Mouse (Mus musculus) midbrain, embryonic 15.5 days (tissue): ENCODE measurements at regions not wholly inside any gene's neighbourhood (a gene's known extent, or its start where the extent isn't known, plus 50 kb on each side); places are given as distances from the start of the nearest gene placed in this dataset.

Experiments
- ATAC-seq: fragments of 200-750 bp; cut with Nextera tagmentation; replicated peaks from 2 replicates; pipeline ENCODE4 v1.8.0; 2017; ENCODE audit warnings: moderate TSS enrichment
- H3K27ac ChIP-seq: fragments of 300-500 bp; sonication (generic); 2 replicates; pipeline ENCODE4 v1.5.1; 2015; ENCODE audit warnings: mild to moderate bottlenecking, inconsistent platforms
- H3K27me3 ChIP-seq: fragments of 300-500 bp; sonication (generic); replicated peaks from 2 replicates; pipeline ENCODE4 v1.6.1; 2015; ENCODE audit warnings: inconsistent platforms
- H3K36me3 ChIP-seq: fragments of 300-500 bp; sonication (generic); replicated peaks from 2 replicates; pipeline ENCODE4 v1.6.1; 2015; ENCODE audit warnings: inconsistent platforms
- H3K4me1 ChIP-seq: fragments of 300-500 bp; sonication (generic); 2 replicates; pipeline ENCODE4 v1.6.1; 2015; ENCODE audit warnings: inconsistent platforms
- H3K4me2 ChIP-seq: fragments of 300-500 bp; sonication (generic); 2 replicates; pipeline ENCODE4 v1.6.1; 2015; ENCODE audit warnings: inconsistent platforms, mild to moderate bottlenecking, moderate library complexity
- H3K4me3 ChIP-seq: fragments of 300-500 bp; sonication (generic); 2 replicates; pipeline ENCODE4 v1.5.1; 2015; ENCODE audit warnings: mild to moderate bottlenecking, inconsistent platforms
- H3K9ac ChIP-seq: fragments of 300-500 bp; sonication (generic); 2 replicates; pipeline ENCODE4 v1.6.1; 2015; ENCODE audit warnings: mild to moderate bottlenecking, inconsistent platforms
- H3K9me3 ChIP-seq: fragments of 300-500 bp; sonication (generic); 2 replicates; pipeline ENCODE4 v1.6.1; 2016; ENCODE audit warnings: inconsistent platforms
- WGBS: fragments of 180-500 bp; shearing (Covaris S2); methylation state at CpG from one replicate; pipeline ENCODE4 v1.1.7; 2015; ENCODE audit warnings: mixed read lengths; 5-methylcytosine and 5-hydroxymethylcytosine counted together

DNA sequence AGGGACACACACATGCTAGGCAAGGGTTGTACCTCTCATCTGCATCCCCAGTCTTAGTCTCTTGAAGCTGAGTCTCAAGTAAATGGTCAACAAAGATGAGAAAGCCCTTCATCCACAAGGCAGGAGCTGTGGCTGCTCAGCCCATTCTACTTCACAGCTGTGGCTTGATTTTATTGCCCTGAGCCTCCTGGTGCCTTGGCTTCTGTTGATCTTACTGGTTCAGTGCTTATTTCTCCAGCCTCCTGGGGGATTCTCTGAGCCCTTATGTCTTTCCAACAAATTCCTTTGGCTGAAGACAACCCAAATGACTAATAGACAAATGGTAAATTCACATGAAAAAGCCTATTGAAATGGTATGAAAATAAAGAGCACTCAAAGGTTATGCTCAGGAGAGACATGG, 167.3 kb upstream of the Fndc3a start:
- Histone ChIP-seq H3K9ac (no peak overlapping the region), H3K4me1 (no peaks in the 10 kb centered on the region), H3K4me2 (no peak overlapping the region), H3K4me3 (no peak overlapping the region), H3K36me3 (no peaks in the 10 kb centered on the region), H3K9me3 (no peaks in the 10 kb centered on the region), H3K27ac (no peak overlapping the region), H3K27me3 (no peaks in the 10 kb centered on the region)
- no peak for ATAC-seq

DNA sequence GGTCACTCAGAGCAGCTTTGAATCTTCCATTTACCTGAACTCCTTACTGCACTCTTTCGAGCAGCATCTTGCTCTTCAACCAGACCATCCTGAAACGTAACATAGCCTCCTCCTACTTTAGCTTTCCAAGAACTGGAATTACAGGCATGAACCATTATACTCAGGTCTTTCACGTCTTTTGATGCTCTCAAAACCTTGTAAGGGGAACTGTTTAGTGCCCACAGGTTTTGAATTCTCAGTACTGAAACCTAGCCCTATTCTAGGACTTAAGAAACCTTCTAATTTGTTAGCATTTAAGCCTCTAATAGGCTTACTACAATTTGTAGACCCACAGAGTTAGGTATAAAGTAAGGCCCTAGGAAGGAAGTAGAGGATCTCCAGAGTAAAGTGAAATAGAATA, 163.7 kb upstream of the Fndc3a start:
- Histone ChIP-seq H3K4me1 (peaks cover 13% of the 10 kb centered on the region), H3K9me3 (no peaks in the 10 kb centered on the region), H3K27me3 (no peaks in the 10 kb centered on the region), H3K9ac (no peak overlapping the region), H3K4me2 (no peak overlapping the region), H3K36me3 (no peaks in the 10 kb centered on the region), H3K4me3 (no peak overlapping the region), H3K27ac (no peak overlapping the region)
- no peak for ATAC-seq
- 79% methylated on average over 3 of the region's 3 CpGs for WGBS

DNA sequence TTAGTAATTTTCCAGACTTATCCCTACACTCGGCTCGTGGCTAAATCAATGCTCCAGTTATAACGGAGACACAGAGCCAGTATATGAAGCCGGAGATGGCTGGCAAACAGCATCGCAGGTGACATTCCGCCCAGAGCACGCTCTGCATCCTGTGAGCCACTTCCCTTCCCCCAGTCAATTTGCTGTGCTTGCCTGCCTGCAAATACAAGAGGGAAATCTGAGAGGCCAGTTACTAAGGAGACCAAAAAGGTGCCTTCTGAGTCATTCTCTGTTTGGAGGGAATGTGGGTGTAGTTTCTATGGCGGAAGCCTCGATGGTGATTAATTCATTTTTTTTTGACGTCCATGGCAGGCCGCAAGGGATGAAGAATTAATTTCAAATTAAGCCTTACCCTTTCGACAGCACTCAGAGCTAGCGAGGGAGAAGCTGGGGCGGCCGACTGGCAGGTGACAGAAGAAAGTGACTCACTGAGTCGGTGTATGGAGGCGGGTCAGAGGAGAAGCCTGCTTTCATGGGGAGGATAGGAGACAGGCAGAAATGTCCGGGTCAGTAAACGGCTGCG, 159.5 kb upstream of the Fndc3a start:
- H3K9me3 ChIP-seq = no peaks in the 10 kb centered on the region
- H3K4me3 ChIP-seq = peak overlapping the region; percentile 15
- H3K4me1 ChIP-seq = peaks cover 13% of the 10 kb centered on the region
- peak; percentile 91 for ATAC-seq
- peak overlapping the region; percentile 72 for H3K27ac ChIP-seq
- no peaks in the 10 kb centered on the region for H3K27me3 ChIP-seq
- 29% methylated on average over 20 of the region's 20 CpGs for WGBS
- peak overlapping the region; percentile 37 for H3K4me2 ChIP-seq
- no peaks in the 10 kb centered on the region for H3K36me3 ChIP-seq
- no peak overlapping the region for H3K9ac ChIP-seq

DNA sequence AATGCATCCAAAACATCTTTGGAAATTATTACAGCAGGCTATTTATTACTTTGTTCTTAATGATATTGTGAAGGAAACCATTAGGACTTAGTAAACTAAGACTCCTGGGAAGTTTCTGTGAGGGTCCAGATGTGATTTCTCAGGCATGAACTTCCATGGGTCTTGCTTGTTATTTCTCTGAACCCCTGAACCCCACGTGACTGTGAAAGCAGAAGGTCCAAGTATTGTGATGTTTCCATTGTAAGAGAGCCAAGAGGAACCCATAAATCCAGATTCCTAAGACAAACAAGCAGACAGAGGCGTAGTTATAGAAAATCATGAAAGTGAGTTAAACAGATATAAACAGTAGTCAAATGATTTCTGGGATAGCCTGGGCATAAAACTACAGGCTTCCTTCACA, 157.1 kb upstream of the Fndc3a start:
- ATAC-seq = no peak
- Histone ChIP-seq H3K27ac (no peak overlapping the region), H3K9me3 (no peaks in the 10 kb centered on the region), H3K4me2 (no peak overlapping the region), H3K36me3 (no peaks in the 10 kb centered on the region), H3K4me3 (no peak overlapping the region), H3K27me3 (no peaks in the 10 kb centered on the region), H3K4me1 (peaks cover 13% of the 10 kb centered on the region), H3K9ac (no peak overlapping the region)
- WGBS = 84% methylated on average over 2 of the region's 2 CpGs

DNA sequence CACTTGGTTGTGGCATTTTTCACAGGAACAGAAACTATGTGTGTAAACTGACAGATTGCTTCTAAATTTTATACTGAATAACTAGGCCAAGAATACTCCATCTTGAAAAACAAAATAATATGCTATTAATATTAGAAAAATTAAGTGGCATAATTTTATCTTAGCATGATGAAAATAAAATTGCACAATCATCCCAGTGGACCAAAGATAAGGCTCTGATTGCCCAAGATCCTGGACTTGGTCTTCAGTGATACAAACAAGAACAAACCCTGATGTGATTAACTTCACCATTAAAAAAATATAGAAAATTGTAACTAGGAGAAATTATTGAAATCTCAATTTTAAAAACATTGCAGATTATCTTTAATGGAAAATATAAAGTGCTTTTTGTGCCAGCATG, 155.7 kb upstream of the Fndc3a start:
- ATAC-seq = no peak
- no peak overlapping the region for H3K4me2 ChIP-seq
- no peak overlapping the region for H3K27ac ChIP-seq
- peaks cover 13% of the 10 kb centered on the region for H3K4me1 ChIP-seq
- H3K4me3 ChIP-seq = no peak overlapping the region
- no peak overlapping the region for H3K9ac ChIP-seq
- H3K27me3 ChIP-seq = no peaks in the 10 kb centered on the region
- no peaks in the 10 kb centered on the region for H3K36me3 ChIP-seq
- no peaks in the 10 kb centered on the region for H3K9me3 ChIP-seq

DNA sequence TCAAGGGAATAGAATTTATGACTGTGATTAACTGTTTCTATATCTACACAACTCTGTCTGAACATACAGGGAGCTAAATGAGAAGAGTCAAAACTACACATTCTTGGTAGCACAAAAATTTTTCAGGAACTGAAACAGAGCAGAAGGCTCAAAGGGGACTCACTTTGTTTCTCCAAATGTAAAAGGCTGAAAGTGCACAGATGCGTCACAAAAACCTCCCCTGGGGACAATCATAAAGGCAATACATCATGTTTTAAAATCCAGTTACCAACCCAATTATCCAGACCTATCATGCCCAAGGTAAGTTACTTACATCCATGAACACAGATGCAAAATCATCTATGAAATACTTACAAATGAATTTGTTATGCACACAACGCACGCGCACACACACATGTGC, 155.0 kb upstream of the Fndc3a start:
- H3K4me1 ChIP-seq = peaks cover 10% of the 10 kb centered on the region
- H3K27me3 ChIP-seq = no peaks in the 10 kb centered on the region
- H3K9me3 ChIP-seq = no peaks in the 10 kb centered on the region
- H3K27ac ChIP-seq = no peak overlapping the region
- H3K36me3 ChIP-seq = no peaks in the 10 kb centered on the region
- H3K4me3 ChIP-seq = no peak overlapping the region
- no peak for ATAC-seq
- no peak overlapping the region for H3K4me2 ChIP-seq
- 93% methylated on average over 4 of the region's 4 CpGs for WGBS
- no peak overlapping the region for H3K9ac ChIP-seq

DNA sequence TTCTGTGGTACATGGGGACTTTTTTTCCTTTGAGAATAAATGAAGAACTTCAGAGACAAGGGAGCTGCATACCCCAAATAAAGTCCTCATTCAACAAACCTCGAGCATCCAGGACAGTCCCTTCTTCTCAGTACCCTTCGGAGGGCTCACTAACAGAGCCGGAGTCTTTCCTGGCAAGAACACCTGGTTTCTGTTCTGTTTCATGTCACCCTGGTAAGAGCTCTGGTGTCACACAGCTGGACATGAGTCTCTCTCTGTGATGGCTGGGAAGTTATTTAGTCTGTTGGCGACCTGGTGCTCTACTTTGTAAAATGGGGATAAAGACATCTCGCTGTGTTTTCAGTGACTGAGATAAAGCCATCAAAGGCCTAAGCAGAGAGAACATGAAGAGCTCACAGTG, 154.3 kb upstream of the Fndc3a start:
- H3K27ac ChIP-seq = no peak overlapping the region
- no peaks in the 10 kb centered on the region for H3K36me3 ChIP-seq
- WGBS = 63% methylated on average over 5 of the region's 5 CpGs

DNA sequence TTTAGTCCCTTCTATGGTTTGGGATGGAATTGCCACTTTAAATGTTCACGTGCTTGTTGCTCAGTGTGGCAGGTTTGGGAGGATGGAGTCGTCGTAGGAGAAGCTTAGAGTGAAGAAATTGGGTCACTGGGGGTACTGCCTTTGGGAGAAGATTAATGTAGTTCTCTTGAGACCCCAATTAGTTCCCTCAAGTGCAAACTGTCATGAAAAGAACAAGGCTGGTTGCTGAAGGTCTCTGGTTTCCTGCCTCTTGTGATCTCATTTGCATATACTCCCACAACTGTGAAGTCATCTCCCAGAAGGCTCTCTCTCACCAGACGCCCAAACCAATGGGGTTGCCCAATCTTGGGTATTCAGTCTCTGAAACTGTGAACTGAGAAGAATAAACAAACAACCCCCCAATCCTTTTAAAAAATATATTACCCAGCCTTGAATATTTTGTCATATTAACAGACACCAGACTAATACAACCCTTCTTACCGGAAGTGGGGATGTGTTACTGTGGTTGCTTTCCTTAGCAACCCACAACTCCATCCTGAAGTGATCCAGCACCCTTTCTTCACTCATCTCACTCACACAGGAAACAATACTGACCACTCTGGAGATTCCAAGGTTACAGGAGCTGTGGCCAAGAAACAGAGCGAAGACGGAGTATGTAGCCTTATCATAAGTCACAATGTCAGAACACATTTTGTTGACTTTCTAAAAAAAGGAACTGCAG, 153.2 kb upstream of the Fndc3a start:
- Histone ChIP-seq H3K36me3 (no peaks in the 10 kb centered on the region), H3K4me1 (no peaks in the 10 kb centered on the region), H3K9me3 (no peaks in the 10 kb centered on the region), H3K4me2 (no peak overlapping the region), H3K27me3 (no peaks in the 10 kb centered on the region), H3K9ac (no peak overlapping the region), H3K4me3 (no peak overlapping the region), H3K27ac (no peak overlapping the region)
- no peak for ATAC-seq
- 80% methylated on average over 7 of the region's 7 CpGs for WGBS

More for the DNA sequence above, 154.3 kb upstream of the Fndc3a start:
- peaks cover 3% of the 10 kb centered on the region for H3K4me1 ChIP-seq
- H3K4me2 ChIP-seq = no peak overlapping the region
- H3K9me3 ChIP-seq = no peaks in the 10 kb centered on the region
- no peaks in the 10 kb centered on the region for H3K27me3 ChIP-seq
- no peak overlapping the region for H3K9ac ChIP-seq
- no peak overlapping the region for H3K4me3 ChIP-seq
- no peak for ATAC-seq

DNA sequence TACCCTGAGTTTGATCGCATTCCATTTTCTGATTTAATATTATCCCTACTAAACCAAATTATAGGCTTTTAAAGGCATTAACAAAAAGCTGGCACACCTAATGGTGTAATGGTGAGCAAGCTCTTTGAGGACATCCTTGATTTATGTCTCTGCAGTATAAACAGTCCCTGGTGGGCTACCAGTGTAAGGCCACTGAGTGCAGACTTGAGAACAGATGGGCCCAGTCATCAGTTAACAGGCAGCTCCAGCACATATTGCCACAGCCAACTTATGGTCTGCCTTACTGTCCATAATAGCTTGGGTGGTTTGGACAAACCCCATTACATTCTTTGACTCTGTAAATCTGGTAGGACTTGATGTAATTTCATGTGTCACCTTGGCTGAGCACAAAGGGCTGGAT, 144.4 kb upstream of the Fndc3a start:
- Histone ChIP-seq H3K27ac (no peak overlapping the region), H3K27me3 (no peaks in the 10 kb centered on the region), H3K4me2 (no peak overlapping the region), H3K9me3 (no peaks in the 10 kb centered on the region), H3K4me3 (no peak overlapping the region), H3K9ac (no peak overlapping the region), H3K36me3 (no peaks in the 10 kb centered on the region), H3K4me1 (no peaks in the 10 kb centered on the region)
- no peak for ATAC-seq
- 98% methylated on average over 1 of the region's 1 CpGs for WGBS

DNA sequence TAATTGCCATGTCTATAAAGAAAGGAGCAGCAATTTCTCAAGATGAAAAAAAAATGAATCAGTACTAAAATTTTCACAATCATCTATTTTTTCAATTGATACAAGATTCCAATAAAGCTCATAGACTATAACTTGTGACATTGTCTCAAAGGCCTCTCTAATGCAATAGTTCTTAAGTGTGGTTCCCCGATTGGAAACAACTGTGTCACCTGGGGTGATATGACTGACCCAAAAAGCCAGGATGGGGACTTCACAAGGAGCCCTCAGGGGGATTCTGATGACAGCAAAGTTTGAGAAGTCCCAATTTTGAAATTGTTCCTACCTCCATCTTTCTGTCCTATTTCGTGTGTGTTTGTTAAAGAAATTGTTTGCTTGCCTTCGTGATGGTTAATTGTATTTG, 143.3 kb upstream of the Fndc3a start:
- no peak overlapping the region for H3K9ac ChIP-seq
- no peak for ATAC-seq
- H3K4me2 ChIP-seq = no peak overlapping the region
- H3K27ac ChIP-seq = no peak overlapping the region
- H3K27me3 ChIP-seq = no peaks in the 10 kb centered on the region
- H3K4me1 ChIP-seq = no peaks in the 10 kb centered on the region
- 88% methylated on average over 3 of the region's 3 CpGs for WGBS
- H3K9me3 ChIP-seq = no peaks in the 10 kb centered on the region
- no peaks in the 10 kb centered on the region for H3K36me3 ChIP-seq
- H3K4me3 ChIP-seq = no peak overlapping the region

DNA sequence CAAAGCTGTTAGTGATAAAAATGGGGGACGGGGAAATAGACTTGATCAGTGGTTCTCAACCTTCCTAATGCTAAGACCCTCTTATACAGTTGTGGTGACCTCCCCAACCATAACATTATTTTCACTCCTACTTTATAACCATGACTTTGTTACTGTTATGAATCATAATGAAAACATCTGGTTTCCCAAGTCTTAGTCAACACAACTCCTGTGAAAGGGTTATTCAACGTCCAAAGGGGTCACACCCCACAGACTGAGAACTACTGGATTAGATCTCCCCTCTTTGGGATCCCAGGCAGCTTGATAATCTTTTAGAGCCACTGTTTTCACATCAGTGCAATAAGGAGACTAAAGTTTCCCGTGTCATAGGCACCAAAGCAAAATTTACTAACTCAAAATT, 141.1 kb upstream of the Fndc3a start:
- Histone ChIP-seq H3K36me3 (no peaks in the 10 kb centered on the region), H3K9me3 (no peaks in the 10 kb centered on the region), H3K27me3 (no peaks in the 10 kb centered on the region), H3K4me1 (peaks cover 6% of the 10 kb centered on the region), H3K27ac (no peak overlapping the region), H3K4me2 (no peak overlapping the region), H3K4me3 (no peak overlapping the region), H3K9ac (no peak overlapping the region)
- ATAC-seq = no peak
- WGBS = 70% methylated on average over 3 of the region's 3 CpGs

DNA sequence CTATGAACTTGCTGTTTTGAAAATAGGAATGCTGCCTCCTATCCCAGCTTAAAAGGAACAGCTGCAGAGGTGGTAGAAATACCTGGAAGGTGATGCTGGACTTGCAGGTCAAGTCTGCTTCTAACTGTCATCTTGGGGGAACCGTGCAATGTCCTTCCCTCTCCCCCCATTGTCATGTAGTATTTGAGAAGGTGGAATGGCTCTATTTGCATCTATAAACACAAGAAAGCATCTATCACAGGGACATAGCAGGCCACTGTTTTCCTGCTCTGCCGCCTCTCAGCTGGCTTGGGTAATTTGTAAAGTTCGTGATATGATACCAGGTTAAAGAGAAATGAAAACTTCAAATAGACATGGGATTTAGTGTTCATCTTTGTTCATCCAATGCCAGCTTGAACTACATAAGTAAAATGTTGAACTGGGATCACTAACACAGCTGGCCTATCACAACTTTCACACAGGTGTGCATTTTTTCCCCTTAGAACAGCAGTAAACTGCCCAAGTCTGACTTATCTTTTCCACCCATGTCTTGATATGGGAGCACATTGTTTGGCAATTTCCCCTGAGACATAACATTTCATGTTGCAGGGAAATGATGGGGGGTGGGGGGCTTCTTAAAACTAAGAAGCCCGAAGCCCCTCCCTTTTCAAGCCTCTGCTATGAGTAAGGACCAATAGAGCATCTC, 138.6 kb upstream of the Fndc3a start:
- Histone ChIP-seq H3K4me2 (no peak overlapping the region), H3K9me3 (no peaks in the 10 kb centered on the region), H3K9ac (no peak overlapping the region), H3K36me3 (no peaks in the 10 kb centered on the region), H3K27ac (no peak overlapping the region), H3K4me3 (no peak overlapping the region), H3K4me1 (peaks cover 22% of the 10 kb centered on the region), H3K27me3 (no peaks in the 10 kb centered on the region)
- ATAC-seq = no peak
- WGBS = 91% methylated on average over 4 of the region's 4 CpGs

DNA sequence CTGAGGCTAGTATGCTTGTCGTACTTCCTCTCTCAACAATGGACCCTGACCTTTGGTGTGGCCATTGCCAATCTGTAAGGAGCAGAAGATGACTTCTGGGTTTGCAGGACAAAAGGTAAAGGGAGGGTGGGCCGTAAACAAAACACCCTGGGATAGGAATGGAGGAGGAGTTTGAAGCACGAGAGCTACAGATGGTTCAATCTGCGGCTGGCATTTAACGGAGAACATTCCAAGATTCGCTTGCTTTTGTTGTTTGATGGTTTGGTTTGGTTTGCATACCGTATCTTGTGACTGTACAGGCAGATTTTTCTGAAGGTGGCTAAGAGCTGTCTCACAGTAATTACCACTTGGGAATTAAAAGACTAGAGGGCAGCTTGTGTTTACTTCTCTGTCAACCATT, 137.7 kb upstream of the Fndc3a start:
- Histone ChIP-seq H3K36me3 (no peaks in the 10 kb centered on the region), H3K4me1 (peaks cover 22% of the 10 kb centered on the region), H3K4me2 (no peak overlapping the region), H3K9me3 (no peaks in the 10 kb centered on the region), H3K9ac (no peak overlapping the region), H3K27me3 (no peaks in the 10 kb centered on the region), H3K27ac (no peak overlapping the region), H3K4me3 (no peak overlapping the region)
- WGBS = 72% methylated on average over 7 of the region's 7 CpGs
- no peak for ATAC-seq
